Mouse (Mus musculus): ENCODE measurements around the gene Bcl2l14.
A peak's percentile ranks its signal among the peaks of the same experiment; 100 is the strongest.

Gene Bcl2l14

GRCm38 (mm10) chr6:134402914-134403683, 7.0 kb downstream of the Bcl2l14 start:
- peak; percentile 21 to 52 for DNase-seq (ENCODE audit: low spot score in 2 of 2)

GRCm38 (mm10) chr6:134403684-134404070, 7.6 kb downstream of the Bcl2l14 start:
- DNase-seq (ENCODE audit: low spot score in 2 of 2) = no peak

- no peak for DNase-seq (ENCODE audit: low spot score in 2 of 2)
These were observed 11.1 kb downstream of the Bcl2l14 start for GRCm38 (mm10) chr6:134407226-134407625.

- peak; percentile 20 to 31 for DNase-seq (ENCODE audit: low spot score in 2 of 2)
These were observed 17.8 kb downstream of the Bcl2l14 start for GRCm38 (mm10) chr6:134413706-134414531.

GRCm38 (mm10) chr6:134414532-134414883, 18.4 kb downstream of the Bcl2l14 start:
- no peak for DNase-seq (ENCODE audit: low spot score in 2 of 2)

- no peak for DNase-seq (ENCODE audit: low spot score in 2 of 2)
These were observed 20.5 kb downstream of the Bcl2l14 start for GRCm38 (mm10) chr6:134416556-134417105.

GRCm38 (mm10) chr6:134417886-134418285, 21.8 kb downstream of the Bcl2l14 start:
- DNase-seq (ENCODE audit: low spot score in 2 of 2) = no peak

- DNase-seq (ENCODE audit: low spot score in 2 of 2) = no peak
These were observed 24.3 kb downstream of the Bcl2l14 start for GRCm38 (mm10) chr6:134420375-134420774.

GRCm38 (mm10) chr6:134421921-134422320, 25.8 kb downstream of the Bcl2l14 start:
- no peak for DNase-seq (ENCODE audit: low spot score in 2 of 2)

- peak; percentile 5 to 8 for DNase-seq (ENCODE audit: low spot score in 2 of 2)
These were observed 29.1 kb downstream of the Bcl2l14 start for GRCm38 (mm10) chr6:134425216-134425717.

- DNase-seq (ENCODE audit: low spot score in 2 of 2) = no peak
These were observed 31.0 kb downstream of the Bcl2l14 start for GRCm38 (mm10) chr6:134427165-134427564.

- DNase-seq (ENCODE audit: low spot score in 2 of 2) = no peak
These were observed 32.3 kb downstream of the Bcl2l14 start for GRCm38 (mm10) chr6:134428455-134428854.

GRCm38 (mm10) chr6:134430161-134430799, 34.2 kb downstream of the Bcl2l14 start:
- no peak for DNase-seq (ENCODE audit: low spot score in 2 of 2)

- DNase-seq (ENCODE audit: low spot score in 2 of 2) = no peak
These were observed 35.5 kb downstream of the Bcl2l14 start for GRCm38 (mm10) chr6:134431583-134431982.

- DNase-seq (ENCODE audit: low spot score in 2 of 2) = no peak
These were observed 37.2 kb downstream of the Bcl2l14 start for GRCm38 (mm10) chr6:134433281-134433680.

GRCm38 (mm10) chr6:134434044-134434443, 37.9 kb downstream of the Bcl2l14 start:
- no peak for DNase-seq (ENCODE audit: low spot score in 2 of 2)

GRCm38 (mm10) chr6:134434866-134435390, 38.8 kb downstream of the Bcl2l14 start:
- DNase-seq (ENCODE audit: low spot score in 2 of 2) = no peak

GRCm38 (mm10) chr6:134436955-134437354, 40.8 kb downstream of the Bcl2l14 start:
- DNase-seq (ENCODE audit: low spot score in 2 of 2) = peak in 1 of 2 experiments; percentile 20

- DNase-seq (ENCODE audit: low spot score in 2 of 2) = no peak
These were observed 43.4 kb downstream of the Bcl2l14 start for GRCm38 (mm10) chr6:134439401-134440021.

GRCm38 (mm10) chr6:134440023-134440422, 43.9 kb downstream of the Bcl2l14 start:
- DNase-seq (ENCODE audit: low spot score in 2 of 2) = no peak

GRCm38 (mm10) chr6:134441716-134442115, 45.6 kb downstream of the Bcl2l14 start:
- DNase-seq (ENCODE audit: low spot score in 2 of 2) = no peak
